Mouse (Mus musculus): ENCODE results near the gene Gm42421.
A peak's percentile ranks its signal among the peaks of the same experiment; 100 is the strongest.

Gm42421 gene

DNA sequence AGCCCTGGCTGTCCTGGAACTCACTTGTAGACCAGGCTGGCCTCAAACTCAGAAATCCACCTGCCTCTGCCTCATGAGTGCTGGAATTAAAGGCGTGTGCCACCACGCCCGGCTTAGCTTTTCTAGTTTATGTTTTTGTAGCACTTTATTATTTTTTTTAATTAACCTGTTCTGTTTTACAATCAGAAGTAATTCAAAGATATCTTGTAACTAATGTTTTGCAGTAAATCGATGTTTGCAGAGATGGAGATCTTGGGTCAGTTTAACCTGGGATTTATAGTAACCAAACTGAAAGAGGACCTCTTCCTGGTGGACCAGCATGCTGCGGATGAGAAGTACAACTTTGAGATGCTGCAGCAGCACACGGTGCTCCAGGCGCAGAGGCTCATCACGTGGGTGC is at the start of gene Gm42421:
Gene Gm42421 (plus strand): TSS at position 301 of the 400 bp plus-strand sequence.
- DNase-seq, result no peak

DNA sequence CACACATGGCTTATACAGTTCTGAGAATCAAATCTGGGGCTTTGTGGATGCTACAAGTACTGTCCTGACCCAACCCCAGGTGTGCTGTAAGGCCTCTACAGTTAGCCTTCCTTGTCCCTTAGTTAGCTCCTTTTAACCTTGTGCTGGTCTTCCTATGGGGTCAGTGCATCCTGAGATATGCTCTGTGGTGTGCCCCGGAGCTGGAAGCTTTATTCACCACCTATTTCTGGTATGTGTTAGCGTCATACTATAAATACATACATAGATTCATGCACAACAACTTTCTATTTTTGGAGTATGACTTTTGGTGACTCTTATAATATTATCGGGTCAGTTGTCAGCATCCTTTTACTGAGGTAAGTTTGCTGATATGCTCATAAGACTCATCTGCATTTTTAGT is 42.7 kb upstream of the Gm42421 start:
- DNase-seq, result no peak

DNA sequence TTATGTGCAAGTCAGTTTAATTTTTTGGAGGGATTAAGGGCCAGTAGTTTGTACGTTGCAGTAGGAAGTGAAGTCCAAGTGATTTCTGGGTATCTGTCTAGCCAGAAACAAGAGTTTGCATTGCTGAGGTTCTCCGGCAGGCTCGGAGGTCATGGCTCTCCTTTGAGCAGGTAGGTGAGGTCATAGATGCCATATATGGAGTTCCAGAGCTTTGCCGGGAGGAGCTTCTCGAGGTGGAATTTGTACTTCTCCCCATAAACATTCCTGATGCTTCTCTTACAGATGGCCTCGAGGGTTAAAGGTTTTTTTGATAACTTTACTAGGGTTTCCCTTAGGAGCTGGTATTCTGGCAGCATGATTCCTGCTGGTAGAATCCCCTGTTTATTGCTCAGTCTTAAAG is 37.2 kb upstream of the Gm42421 start:
- DNase-seq, result no peak

DNA sequence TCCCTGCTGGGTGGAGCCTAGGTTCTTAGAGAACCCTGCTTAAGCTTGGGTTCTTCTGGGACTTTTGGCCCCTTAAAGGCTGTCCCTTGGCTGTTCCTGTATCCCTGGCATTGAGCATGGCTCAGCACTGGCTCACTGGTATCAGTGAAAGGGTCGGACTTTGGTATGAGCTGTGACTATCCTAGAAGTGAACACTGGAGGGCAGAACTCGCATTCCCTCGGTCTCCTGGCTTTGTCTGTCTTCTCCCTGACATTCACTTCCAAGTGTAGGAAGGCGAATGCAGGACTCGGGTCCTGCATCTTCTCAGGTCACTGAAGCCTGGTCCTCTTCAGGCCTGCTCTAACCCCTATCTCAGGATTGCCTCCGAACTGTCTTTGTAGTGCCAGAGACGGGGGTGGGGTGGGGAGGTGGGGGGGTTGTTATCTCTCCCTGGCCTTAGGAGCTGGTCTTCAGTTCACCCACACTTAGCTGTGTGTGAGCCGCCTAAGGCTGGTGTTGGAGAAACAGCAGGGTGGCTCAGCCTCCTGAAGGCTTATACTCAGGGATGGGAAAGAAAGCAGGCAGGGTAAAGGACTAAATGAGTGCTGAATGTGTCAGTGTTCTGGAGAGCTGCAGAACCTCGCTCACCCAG is 35.6 kb upstream of the Gm42421 start:
- DNase-seq, result no peak

DNA sequence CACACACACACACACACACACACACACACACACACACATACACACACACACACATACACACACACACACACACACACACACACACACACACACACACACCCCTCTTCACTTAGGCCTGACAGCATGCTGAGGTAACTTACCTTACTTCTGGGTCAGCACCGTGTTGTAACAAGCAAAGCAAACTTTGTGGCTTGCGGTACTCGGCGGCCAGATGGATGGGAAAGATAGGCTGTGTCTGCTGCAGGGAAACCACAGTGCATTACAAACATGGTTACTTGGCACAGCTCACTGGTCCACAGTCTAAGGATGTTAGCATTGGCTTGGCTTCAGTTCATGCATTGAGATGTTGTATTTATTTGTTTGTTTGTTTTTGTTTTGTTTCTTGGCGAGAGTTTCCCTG is 34.6 kb upstream of the Gm42421 start:
- DNase-seq, result no peak

DNA sequence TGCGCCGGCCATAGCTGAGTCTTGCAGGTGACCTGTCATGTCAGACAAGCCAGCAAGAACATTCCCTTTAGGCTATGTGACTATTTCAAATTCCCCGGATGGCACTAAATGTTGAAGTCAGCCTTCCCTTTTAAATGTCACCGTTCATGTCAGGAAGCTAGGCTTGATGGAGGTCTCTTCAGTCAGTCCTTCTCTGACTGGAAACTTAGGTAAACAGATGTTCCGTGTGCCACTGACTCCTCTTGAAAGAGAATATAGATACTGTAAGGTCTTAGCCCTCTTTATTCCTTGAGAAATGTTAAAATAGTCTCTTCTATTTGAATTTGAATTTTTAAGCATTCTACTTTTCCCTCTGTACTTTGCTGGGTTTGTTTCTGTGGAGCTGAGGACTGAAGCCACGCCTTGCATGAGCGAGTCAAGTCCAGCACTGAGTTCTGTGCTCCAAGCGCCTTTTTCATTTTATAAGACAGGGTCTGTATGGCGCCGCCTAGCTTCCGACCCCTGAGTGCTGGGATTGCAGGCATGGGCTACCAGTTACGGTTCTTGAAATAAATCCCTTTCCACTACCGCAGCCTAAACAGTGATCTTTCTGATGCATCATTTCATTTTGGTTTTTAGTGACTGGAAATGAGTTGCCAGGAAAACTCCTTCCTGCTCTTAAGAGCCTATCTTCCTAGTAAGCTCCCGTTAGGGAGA is 30.2 kb upstream of the Gm42421 start, which contains the start of gene Ankrd61:
Gene Ankrd61 (minus strand): TSS at position 51 of the 696 bp plus-strand sequence.
- DNase-seq, result no peak

DNA sequence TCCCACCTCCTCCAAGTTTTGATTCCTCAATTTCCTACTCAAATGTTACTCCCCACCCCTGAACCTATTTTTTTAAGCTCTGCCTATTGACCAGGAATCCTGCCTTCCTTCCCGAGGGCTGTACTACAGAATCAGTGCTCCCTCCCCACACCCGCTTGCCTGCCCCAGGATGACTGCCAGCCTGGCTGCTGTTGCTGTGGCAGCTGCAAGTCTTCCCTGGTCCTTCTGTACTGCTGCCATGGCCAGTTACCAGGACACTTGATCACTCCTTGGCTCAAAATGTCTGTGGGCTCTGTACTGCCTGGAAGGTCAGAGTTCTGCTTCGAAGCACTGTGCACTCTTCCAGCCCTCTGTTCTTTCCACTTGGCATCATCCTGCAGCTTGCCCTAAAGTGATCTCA is 25.9 kb upstream of the Gm42421 start:
- DNase-seq, result peak; percentile 11

DNA sequence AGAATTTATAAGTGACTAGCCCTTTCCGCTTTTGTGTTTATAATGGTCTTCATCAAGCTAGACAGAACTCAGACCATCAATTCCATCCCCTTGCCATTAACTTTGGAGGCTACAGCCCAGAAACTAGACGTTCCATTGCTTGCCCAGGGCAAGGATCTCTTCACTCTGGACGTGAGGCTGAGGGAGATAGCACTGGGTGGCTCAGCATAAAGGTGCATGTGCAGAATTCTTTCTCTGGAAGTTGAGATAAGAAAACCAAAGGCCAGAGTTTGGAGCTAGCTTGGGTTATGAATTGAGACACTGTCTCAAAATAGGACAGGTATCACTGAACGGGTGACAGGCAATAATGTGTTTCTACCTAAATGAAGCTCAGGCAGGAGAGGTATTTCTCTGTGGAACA is 24.2 kb upstream of the Gm42421 start:
- DNase-seq, result no peak

DNA sequence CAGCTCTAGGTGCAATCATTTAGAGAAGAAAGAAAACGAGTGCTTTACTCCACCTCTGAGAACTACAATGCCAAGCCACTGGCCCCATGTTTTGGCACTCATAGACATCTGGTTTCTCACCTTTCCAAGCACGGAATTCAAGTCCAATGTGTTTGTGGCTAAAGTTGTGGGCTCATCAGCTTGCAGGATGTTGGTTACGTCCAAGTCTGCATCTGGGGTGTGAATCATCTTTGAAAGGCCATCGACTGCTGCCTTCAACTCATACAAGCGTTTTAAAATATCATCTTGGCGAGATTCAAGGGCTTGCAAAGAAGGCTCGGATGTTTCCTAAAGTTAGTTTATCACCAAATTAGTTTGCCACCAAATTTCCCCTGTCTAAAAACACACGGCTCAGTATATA is 21.5 kb upstream of the Gm42421 start:
- no peak for DNase-seq

DNA sequence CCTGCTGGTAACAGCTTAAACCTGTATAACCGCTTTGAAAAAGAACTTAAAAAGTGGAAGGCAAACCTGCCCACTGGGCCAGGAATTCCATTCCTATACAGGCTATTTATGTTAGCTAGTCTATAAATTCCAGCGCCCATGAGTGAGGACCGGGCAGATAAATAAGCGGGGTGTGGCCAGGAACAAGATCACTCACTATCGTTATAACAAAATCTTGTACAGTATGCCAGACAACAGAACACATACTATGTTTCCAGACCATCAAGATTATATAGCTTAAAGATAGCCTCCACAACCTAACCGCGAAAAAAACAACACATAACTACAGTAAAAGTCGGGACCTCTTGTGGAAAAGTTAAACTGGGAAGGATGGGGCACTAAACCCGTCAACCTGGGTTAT is 19.0 kb upstream of the Gm42421 start:
- no peak for DNase-seq

DNA sequence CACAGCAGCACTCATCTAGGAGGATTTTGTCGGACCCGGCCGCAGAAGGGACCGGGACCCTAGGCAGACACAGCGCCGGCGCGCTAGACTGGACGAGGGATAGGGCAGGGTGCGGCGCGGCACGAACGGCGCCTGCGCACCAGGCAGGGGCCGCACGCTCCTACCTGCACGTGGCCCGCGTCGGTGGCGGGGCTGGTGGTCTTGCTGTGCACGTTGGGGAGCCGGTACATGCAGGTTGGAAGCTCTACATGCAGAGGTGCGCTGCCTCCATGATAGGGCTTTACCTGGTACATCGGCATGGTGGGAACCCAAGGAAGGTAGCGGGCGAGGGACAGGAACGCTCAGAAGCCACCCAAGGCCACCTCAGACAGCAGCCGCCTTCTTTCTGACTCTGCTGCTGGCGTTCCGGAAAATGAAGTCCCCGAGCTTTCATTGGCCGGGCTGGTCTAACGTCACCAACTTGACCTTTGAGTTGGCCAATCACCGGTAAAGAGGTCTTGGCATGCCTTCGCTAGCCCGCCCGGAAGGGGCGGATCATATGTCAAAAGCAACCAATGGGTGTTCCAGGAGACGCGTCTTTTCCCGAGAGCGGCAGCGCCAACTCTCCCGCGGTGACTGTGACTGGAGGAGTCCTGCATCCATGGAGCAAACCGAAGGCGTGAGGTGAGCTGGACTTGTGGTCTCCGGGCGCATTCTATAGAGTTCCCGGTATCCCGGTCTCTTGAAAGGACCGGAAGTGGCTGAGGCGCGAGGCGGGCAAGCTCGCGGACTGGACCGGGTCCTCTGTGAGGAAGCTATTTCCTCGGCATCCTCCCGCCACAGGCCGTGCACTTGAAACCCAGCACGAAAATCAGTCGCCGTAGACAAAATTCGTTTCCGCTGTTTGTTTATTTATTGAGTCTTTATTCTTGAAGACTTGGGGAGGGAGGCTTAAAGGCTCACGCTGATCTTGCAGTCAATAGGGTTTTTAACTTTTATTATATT is 18.3 kb upstream of the Gm42421 start, which contains the start of the genes Aimp2 and Pms2:
Gene Aimp2 (minus strand): TSS at position 431 of the 984 bp plus-strand sequence.
Gene Pms2 (plus strand): TSS at position 548 of the 984 bp plus-strand sequence.
- peak; percentile 95 for DNase-seq

DNA sequence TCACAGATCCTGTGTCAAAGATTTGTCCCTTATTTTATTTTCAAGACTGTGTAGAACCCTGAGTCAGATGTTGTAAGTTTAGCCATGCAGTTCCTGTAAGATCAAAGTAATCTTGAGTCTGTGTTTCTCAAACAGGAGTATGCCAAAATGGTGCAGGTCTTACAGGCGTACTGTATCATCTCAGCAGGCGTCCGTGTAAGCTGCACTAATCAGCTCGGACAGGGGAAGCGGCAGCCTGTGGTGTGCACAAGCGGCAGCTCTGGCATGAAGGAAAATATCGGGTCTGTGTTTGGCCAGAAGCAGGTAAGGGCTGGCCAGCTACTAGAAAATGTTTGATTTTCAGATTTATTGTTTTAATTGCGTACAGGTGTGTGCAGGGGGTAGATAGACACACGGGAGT is 11.8 kb upstream of the Gm42421 start:
- DNase-seq, result no peak

DNA sequence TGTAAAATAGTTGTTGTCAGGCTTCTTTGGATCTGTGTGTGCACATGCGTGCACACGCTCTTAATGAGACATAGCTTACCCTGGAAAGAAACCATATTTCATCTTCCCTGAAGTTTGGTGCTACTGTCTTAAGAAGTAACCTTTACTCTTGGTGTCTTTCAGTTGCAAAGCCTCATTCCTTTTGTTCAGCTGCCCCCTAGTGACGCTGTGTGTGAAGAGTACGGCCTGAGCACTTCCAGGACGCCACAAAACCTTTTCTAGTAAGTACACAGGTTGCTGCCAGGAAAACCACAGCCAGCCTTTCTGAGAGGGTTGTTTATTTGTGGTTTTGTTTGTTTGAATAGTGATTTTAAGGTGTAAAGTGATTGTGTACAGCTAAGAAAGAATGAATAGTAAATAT is 10.6 kb upstream of the Gm42421 start:
- peak; percentile 74 for DNase-seq

DNA sequence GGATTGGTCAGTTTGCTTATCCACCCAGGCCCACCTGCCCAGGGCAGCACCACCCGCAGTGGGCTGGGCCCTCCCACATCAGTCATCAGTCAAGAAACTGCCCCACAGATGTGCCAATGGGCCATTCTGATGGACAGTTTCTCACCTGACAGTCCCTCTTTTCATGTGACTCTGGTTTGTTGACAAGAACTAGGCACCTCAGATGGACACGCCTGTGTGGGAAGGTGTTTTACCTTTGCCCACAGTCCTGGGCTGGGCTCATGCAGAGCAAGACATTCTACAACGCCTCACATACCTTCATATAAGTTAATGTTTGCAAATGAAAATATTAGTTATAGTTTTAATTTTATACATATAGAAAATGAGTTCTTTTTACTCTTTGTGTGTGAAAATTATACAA is 9.9 kb upstream of the Gm42421 start:
- no peak for DNase-seq

DNA sequence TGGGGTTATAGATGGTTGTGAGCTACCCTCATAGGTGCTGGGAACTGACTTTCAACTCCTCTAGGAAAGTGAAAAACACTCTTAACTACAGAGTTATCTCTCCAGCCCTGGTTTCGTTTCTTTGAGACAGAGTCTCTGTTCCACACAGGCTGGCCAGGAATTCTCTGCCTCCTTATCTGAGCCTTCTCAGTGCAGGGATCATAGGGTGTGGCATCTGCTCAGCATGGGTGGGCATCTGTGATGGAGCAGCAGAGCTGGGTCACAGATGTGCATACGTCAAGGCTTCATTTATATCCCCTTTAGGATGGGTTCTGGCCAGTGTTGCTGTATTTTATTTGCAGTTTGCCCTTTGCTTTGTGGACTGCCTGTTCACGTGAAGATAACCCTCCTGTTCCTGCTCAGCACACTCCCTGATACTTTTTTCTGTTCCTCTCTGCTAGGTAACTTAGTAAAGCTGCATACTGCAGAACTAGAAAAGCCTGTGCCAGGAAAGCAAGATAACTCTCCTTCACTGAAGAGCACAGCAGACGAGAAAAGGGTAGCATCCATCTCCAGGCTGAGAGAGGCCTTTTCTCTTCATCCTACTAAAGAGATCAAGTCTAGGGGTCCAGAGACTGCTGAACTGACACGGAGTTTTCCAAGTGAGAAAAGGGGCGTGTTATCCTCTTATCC is 3.1 kb upstream of the Gm42421 start:
- DNase-seq, result no peak

DNA sequence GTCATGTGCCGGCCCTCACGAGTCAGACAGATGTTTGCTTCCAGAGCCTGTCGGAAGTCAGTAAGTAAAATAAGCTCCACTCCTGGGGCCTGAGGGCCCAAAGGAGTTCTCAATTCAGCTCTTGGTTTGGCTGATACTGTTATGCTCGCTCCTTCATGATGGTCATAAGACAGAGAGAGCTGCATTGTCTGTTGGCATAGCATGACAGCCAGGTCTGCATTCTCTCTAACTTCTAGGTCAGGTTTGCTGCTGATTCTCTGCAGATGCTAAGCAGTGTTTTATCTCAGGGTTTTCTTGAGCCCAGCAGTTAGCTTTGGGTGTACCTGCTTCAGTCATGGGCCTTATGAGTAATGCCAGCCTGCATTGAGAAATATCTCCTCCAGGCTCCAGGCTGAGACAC is 1.3 kb downstream of the Gm42421 start:
- no peak for DNase-seq

DNA sequence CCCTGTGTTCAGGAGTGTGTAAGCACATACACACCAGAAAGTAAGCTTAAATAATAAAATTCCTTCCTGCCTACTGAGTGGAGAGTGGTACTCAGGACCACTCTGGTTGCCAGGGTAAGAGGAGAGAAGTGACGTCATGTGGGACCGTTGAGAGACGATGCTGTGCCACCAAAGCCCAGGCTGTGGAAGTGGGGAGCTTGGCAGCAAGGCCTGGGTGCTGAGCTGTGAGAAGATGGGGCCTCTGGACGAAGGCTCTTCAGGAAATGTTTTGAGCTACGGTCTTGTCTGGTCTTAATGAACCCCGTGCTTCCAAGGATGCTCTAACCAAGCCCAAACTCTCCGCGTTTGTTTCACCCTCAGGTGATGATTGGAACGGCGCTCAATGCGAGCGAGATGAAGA is 2.7 kb downstream of the Gm42421 start:
- DNase-seq, result no peak

DNA sequence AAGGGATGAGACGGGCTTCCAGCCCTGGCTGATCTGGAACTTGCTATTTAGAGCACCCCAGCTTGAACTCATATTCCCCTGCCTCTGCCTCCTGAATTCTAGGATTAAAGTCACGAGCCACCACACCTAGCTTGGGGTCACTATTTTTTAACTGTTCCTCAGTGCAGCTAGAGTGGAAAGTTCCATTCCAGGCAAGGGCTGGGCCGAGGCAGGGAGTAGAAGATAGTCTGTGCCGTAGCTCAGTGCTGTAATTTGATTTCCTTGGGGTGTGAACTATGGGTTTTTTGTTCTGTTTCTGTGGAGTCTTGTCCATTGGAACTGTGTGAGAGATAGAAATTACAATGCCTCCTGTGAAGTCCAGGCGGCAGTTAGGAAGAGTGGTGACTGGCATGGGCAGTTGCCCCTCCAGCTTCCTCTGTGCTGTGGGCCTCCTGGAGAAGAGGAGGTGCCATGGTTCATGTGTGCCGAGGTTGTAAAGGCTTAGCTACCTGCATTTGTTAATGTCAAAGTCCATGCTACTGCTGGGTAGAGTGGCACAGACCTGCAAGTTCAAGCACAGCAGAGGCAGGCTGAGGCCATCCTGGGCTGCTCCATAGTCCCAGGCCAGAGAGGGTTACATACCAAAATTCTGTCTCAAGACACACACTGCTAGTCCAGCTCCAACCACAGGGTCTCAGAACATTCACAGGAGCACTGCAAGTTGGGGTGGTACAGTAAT is 4.0 kb downstream of the Gm42421 start:
- no peak for DNase-seq

DNA sequence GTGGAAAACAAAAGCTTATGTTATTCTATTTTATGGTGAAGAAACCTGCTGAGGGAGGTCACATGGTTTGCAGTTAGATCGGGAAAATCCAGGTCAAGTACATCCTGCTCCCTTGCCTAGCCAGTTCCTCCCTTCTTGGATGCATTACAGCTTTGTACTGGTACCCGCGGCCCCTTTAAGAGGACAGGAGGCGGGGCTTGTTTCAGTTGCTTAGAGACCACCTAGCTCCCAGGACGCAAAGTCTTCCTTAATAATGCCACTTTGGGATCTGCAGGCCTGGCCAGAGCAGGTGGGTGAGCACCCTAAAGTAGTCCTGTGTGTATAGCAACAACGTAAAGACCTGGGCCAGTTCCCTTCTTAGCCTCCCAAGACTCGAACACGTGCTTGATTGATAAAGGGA is 4.9 kb downstream of the Gm42421 start, which contains the start of gene Rsph10b:
Gene Rsph10b (plus strand): TSS at position 205 of the 400 bp plus-strand sequence.
- peak; percentile 41 for DNase-seq

DNA sequence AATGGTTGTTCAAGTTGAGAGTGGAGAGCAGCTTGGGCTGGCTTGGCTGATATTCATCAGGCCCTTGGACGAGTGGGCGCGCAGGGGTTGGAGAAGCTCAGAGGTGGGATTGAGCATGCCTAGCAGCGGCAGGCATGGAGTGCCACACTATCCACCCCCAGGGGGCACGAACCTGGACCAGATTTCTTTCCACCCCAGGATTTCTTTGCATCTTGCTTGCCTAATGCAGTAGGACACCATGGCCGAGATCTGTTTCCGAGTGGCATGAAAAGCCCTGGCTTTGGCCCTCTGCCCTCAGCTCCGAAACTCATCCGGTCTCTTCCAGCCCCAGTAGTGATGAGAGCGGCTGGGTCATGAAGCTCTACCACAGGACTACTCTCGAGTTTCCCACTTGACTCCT is 5.4 kb downstream of the Gm42421 start:
- no peak for DNase-seq

DNA sequence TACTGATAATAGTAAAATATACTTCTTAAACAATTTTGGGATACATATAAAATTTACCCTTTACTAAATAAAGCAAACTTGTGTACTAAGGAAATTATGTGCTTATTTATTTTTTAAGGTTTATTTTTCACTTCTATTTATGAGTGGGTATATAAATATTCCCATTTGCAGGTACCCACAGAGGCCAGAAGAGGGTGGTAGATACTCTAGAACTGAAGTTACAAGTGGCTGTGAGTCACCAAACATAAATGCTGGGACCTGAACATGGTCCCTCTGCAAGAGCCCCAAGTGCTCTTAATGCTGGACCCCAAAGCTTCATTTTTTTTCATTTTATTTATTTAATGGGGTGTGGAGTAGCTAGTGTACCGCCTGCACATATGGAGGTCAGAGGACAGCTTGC is 5.9 kb downstream of the Gm42421 start:
- no peak for DNase-seq

DNA sequence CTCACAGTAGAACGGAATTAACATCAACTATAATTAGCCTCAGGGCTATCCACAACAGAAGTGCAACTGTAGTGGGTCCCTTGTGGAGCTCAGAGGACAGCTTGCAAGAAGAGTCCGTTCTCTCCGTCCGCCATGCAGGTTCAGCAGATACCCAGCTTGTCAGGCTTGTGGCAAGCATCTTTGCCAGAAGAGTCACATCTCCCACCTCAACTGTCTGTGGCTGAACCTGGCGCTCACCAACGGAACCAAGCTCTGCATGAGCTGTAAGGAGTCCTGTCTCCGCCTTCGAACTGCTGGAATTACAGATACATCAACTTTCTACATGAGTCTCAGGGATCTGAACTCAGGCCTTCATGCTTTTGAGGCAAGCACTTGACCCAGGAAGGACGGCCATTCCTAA is 8.2 kb downstream of the Gm42421 start:
- DNase-seq, result no peak
